Comparison of ENCODE assay signal across 7 mouse cellular contexts in genomic region chr9:21149077-21149653, GRCm38 (mm10). TPM values are rescaled to one million over a fixed set of nuclear protein-coding genes. Genes with fewer than 3 reads are reported as not detected.
A peak's percentile ranks its signal among the peaks of the same experiment; 100 is the strongest.
DNase-seq lines count a peak whose midpoint lies in the region; ATAC-seq and TF ChIP-seq lines count a peak whose summit lies in the region.

No protein-coding gene starts in this region.

- no peaks in the 10 kb centered on the region for H3K27me3 ChIP-seq in lung, embryonic 15.5 days
- peaks cover 8% of the 10 kb centered on the region; the same call in 1 of the 2 replicates for H3K27me3 ChIP-seq in forebrain, embryonic 10.5 days (ENCODE audit: poor library complexity, severe bottlenecking)
- no peaks in the 10 kb centered on the region for H3K27me3 ChIP-seq in limb, embryonic 12.5 days
- 0 out of 2 replicates have a peak, but pooled peaks cover 7% of the 10 kb centered on the region for H3K27me3 ChIP-seq in small intestine, adult 2 months (ENCODE audit: control insufficient read depth, insufficient read depth, low read length)

- DNase-seq in lung, postnatal 14 days: no peak
- no peak for DNase-seq in forebrain, embryonic 10.5 days (ENCODE audit: extremely low spot score, low spot score)
- DNase-seq in layer of hippocampus, adult 8-10 months (ENCODE audit: low spot score in 2 of 2): no peak
- no peak for DNase-seq in thymus, postnatal 4 days

- no peak for TF ChIP-seq CTCF in small intestine, adult 2 months (IDR thresholded peaks at IDR 0.05; ENCODE audit: extremely low read depth, insufficient read length, insufficient replicate concordance, low read depth, low read length)

- H3K27ac ChIP-seq in lung, embryonic 15.5 days: peak overlapping the region; percentile 74; the same call in 1 of the 2 replicates
- peak overlapping the region; percentile 91 for H3K27ac ChIP-seq in forebrain, embryonic 10.5 days
- H3K27ac ChIP-seq in limb, embryonic 12.5 days: peak overlapping the region; percentile 82; the same call in 1 of the 2 replicates
- H3K27ac ChIP-seq in small intestine, adult 2 months (ENCODE audit: insufficient read depth, low read depth, low read length): no peak overlapping the region

- peaks cover 13% of the 10 kb centered on the region for H3K36me3 ChIP-seq in lung, embryonic 15.5 days
- H3K36me3 ChIP-seq in forebrain, embryonic 10.5 days (replicated peaks): peaks cover 42% of the 10 kb centered on the region
- H3K36me3 ChIP-seq in limb, embryonic 12.5 days: peaks cover 31% of the 10 kb centered on the region
- peaks cover 7% of the 10 kb centered on the region for H3K36me3 ChIP-seq in small intestine, adult 2 months (ENCODE audit: control insufficient read depth, insufficient read depth, low read length)

- no peaks in the 10 kb centered on the region for H3K9me3 ChIP-seq in lung, embryonic 15.5 days
- no peaks in the 10 kb centered on the region for H3K9me3 ChIP-seq in forebrain, embryonic 10.5 days
- no peaks in the 10 kb centered on the region for H3K9me3 ChIP-seq in limb, embryonic 12.5 days

- no peak for TF ChIP-seq POLR2A in small intestine, adult 2 months (IDR thresholded peaks at IDR 0.05; ENCODE audit: low read depth, low read length)

- 6% methylated on average over 8 of the region's 8 CpGs for WGBS in lung, embryonic 15.5 days
- WGBS in forebrain, embryonic 10.5 days: 18% methylated on average over 8 of the region's 8 CpGs
- WGBS in limb, embryonic 12.5 days: 12% methylated on average over 8 of the region's 8 CpGs
- WGBS in small intestine, adult 2 months: 1% methylated on average over 8 of the region's 8 CpGs

- no peak for ATAC-seq in lung, embryonic 15.5 days (ENCODE audit: borderline replicate concordance, extremely low read depth, low FRiP score, low TSS enrichment)
- no peak for ATAC-seq in limb, embryonic 12.5 days (ENCODE audit: insufficient number of reproducible peaks, insufficient read depth, low FRiP score, low TSS enrichment, low read depth)

- peak overlapping the region; percentile 79 for H3K4me3 ChIP-seq in lung, embryonic 15.5 days
- H3K4me3 ChIP-seq in forebrain, embryonic 10.5 days: peak overlapping the region; percentile 92
- peak overlapping the region; percentile 72 for H3K4me3 ChIP-seq in limb, embryonic 12.5 days (replicated peaks)
- H3K4me3 ChIP-seq in small intestine, adult 2 months (ENCODE audit: low read depth, low read length): peak overlapping the region; percentile 95

- peaks cover 62% of the 10 kb centered on the region for H3K4me1 ChIP-seq in lung, embryonic 15.5 days
- peaks cover 56% of the 10 kb centered on the region for H3K4me1 ChIP-seq in forebrain, embryonic 10.5 days
- H3K4me1 ChIP-seq in limb, embryonic 12.5 days (replicated peaks): peaks cover 52% of the 10 kb centered on the region
- peaks cover 15% of the 10 kb centered on the region for H3K4me1 ChIP-seq in small intestine, adult 2 months (ENCODE audit: control insufficient read depth, insufficient read depth, insufficient read length, low read length)

- H3K4me2 ChIP-seq in lung, embryonic 15.5 days: peak overlapping the region; percentile 87
- peak overlapping the region; percentile 88 for H3K4me2 ChIP-seq in limb, embryonic 12.5 days

- H3K9ac ChIP-seq in lung, embryonic 15.5 days: peak overlapping the region; percentile 86
- H3K9ac ChIP-seq in limb, embryonic 12.5 days (replicated peaks): peak overlapping the region; percentile 80

RNA-seq across cellular contexts. Expression of gene Cdc37, which starts 0.6 kb away (rescaled TPM):
- polyA plus RNA-seq in lung, embryonic 15.5 days (2015; fragmentation: Nextera tagmentation; extraction: Ambion mirVana): 316 and 319 TPM in 2 replicates
- 351 and 371 TPM in 2 replicates for polyA plus RNA-seq in forebrain, embryonic 10.5 days (2016; fragmentation: Nextera tagmentation; extraction: Ambion mirVana)
- 338 and 357 TPM in 2 replicates for polyA plus RNA-seq in limb, embryonic 12.5 days (2016; fragmentation: Nextera tagmentation; extraction: Ambion mirVana)
- 14.4 and 24.9 TPM in 2 replicates for polyA plus RNA-seq in small intestine, adult 2 months (2012; rRNA removed)
- total RNA-seq in layer of hippocampus, adult 8-10 months (2022): 100 to 1,000 TPM; 116 to 151 (median 131) TPM

RNA-seq across cellular contexts. Expression of gene Pde4a, which starts 16.3 kb away (rescaled TPM):
- polyA plus RNA-seq in lung, embryonic 15.5 days (2015; fragmentation: Nextera tagmentation; extraction: Ambion mirVana): 8.6 and 9.3 TPM in 2 replicates
- 3.8 and 4.3 TPM in 2 replicates for polyA plus RNA-seq in forebrain, embryonic 10.5 days (2016; fragmentation: Nextera tagmentation; extraction: Ambion mirVana)
- polyA plus RNA-seq in limb, embryonic 12.5 days (2016; fragmentation: Nextera tagmentation; extraction: Ambion mirVana): 4.8 and 5.6 TPM in 2 replicates
- polyA plus RNA-seq in small intestine, adult 2 months (2012; rRNA removed): 5.1 and 7.1 TPM in 2 replicates
- 10 to 100 TPM; 86.6 to 99.1 (median 93.6) TPM for total RNA-seq in layer of hippocampus, adult 8-10 months (2022)

RNA-seq across cellular contexts. Expression of gene Tyk2, which starts 18.1 kb away (rescaled TPM):
- polyA plus RNA-seq in lung, embryonic 15.5 days (2015; fragmentation: Nextera tagmentation; extraction: Ambion mirVana): 12.7 and 15.6 TPM in 2 replicates
- 12.6 and 13.4 TPM in 2 replicates for polyA plus RNA-seq in forebrain, embryonic 10.5 days (2016; fragmentation: Nextera tagmentation; extraction: Ambion mirVana)
- polyA plus RNA-seq in limb, embryonic 12.5 days (2016; fragmentation: Nextera tagmentation; extraction: Ambion mirVana): 15.0 and 16.1 TPM in 2 replicates
- 16.3 and 31.2 TPM in 2 replicates for polyA plus RNA-seq in small intestine, adult 2 months (2012; rRNA removed)
- total RNA-seq in layer of hippocampus, adult 8-10 months (2022): 10 to 100 TPM; 17.1 to 20.7 (median 18.7) TPM

RNA-seq across cellular contexts. Expression of gene Raver1, which starts 57.4 kb away (rescaled TPM):
- polyA plus RNA-seq in lung, embryonic 15.5 days (2015; fragmentation: Nextera tagmentation; extraction: Ambion mirVana): 62.0 and 65.4 TPM in 2 replicates
- 94.3 and 103 TPM in 2 replicates for polyA plus RNA-seq in forebrain, embryonic 10.5 days (2016; fragmentation: Nextera tagmentation; extraction: Ambion mirVana)
- polyA plus RNA-seq in limb, embryonic 12.5 days (2016; fragmentation: Nextera tagmentation; extraction: Ambion mirVana): 60.8 and 77.0 TPM in 2 replicates
- 34.2 and 90.8 TPM in 2 replicates for polyA plus RNA-seq in small intestine, adult 2 months (2012; rRNA removed)
- 10 to 100 TPM; 26.7 to 35.4 (median 31.6) TPM for total RNA-seq in layer of hippocampus, adult 8-10 months (2022)

RNA-seq across cellular contexts. Expression of gene Gm38431, which starts 57.4 kb away (rescaled TPM):
- polyA plus RNA-seq in lung, embryonic 15.5 days (2015; fragmentation: Nextera tagmentation; extraction: Ambion mirVana): 2.4 and 2.5 TPM in 2 replicates
- polyA plus RNA-seq in forebrain, embryonic 10.5 days (2016; fragmentation: Nextera tagmentation; extraction: Ambion mirVana): 3.1 and 3.3 TPM in 2 replicates
- 2.8 and 4.2 TPM in 2 replicates for polyA plus RNA-seq in limb, embryonic 12.5 days (2016; fragmentation: Nextera tagmentation; extraction: Ambion mirVana)
- 6.2 and 21.8 TPM in 2 replicates for polyA plus RNA-seq in small intestine, adult 2 months (2012; rRNA removed)
- total RNA-seq in layer of hippocampus, adult 8-10 months (2022): 1 to 10 TPM; 2.7 to 5.4 (median 4.0) TPM

Comparison
In these comparisons a context has a peak if more than half of its experiments do, and no peak if none do; other contexts are left out.
1. RNA of gene Cdc37, which starts 0.6 kb away (polyA plus RNA-seq): 338 to 357 TPM in limb, embryonic 12.5 days, 351 to 371 TPM in forebrain, embryonic 10.5 days and 316 to 319 TPM in lung, embryonic 15.5 days; 14.4 to 24.9 TPM in small intestine, adult 2 months; every median in the first group is over 10 times any median in the second.
2. Peak in every context shown above with its lines, with median percentiles within 50 percentile points of each other: H3K4me3 ChIP-seq.